Mouse (Mus musculus) kidney, adult 10 weeks (tissue): ENCODE measurements around the gene Irgq. TPM values are rescaled to one million over a fixed set of nuclear protein-coding genes. Genes with fewer than 3 reads are reported as not detected.

Experiments
- polyA plus RNA-seq: library from polyadenylated mRNA; stranded (reverse); fragments of 350-450 nt; fragmentation: Illumina TruSeq; extraction: RNeasy Lipid Tissue Mini Kit (QIAGEN cat#74804); gene quantifications from one replicate; pipeline ENCODE4 v1.2.3, GENCODE M21; 2014; ENCODE audit warnings: low read depth, low replicate concordance

Gene Irgq
- polyA plus RNA-seq: 6.2 TPM

DNA sequence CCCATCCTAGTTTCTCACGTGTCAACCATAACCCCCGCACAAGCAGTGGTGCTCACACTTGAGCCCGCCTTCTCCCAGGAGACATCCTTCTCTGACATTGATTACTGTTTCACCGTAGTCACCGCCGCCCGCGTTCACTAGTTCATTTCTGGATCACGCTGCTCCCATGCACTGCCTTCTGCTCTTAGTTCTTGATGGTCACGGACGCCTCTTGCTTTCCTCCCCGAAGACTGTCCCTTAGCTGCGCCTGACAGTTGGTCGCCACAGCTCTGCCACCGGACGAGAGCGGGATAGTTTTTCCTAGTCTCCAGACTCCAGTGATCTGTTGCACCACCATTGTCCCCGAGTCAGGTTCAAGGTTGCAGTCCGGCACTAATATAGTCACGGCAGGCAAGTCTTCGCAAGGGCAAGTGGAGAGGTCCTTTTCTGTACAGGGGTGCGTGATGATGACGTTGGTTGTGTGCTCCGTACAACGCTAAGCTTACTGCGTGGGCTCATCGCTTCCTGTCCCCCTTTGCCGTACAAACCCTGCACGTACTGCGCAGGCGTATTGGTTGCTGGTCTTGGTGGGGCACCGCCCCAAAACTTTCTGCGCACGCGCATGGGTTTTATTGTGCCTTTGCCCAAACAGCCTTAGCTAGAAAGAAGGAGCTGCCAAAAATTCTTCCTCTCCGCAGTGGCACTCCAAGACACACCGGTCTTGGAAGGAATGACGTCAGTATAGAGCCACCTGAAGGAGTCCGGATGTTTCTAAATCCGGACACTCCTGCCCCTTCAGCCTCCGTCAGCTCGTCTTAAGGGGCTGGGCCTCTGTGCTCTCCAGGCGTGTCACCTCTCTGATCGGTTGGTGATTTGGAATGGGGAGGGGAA, at the start of gene Irgq:
Irgq (plus strand) TSS at position 628 of the 870 bp plus-strand sequence.

DNA sequence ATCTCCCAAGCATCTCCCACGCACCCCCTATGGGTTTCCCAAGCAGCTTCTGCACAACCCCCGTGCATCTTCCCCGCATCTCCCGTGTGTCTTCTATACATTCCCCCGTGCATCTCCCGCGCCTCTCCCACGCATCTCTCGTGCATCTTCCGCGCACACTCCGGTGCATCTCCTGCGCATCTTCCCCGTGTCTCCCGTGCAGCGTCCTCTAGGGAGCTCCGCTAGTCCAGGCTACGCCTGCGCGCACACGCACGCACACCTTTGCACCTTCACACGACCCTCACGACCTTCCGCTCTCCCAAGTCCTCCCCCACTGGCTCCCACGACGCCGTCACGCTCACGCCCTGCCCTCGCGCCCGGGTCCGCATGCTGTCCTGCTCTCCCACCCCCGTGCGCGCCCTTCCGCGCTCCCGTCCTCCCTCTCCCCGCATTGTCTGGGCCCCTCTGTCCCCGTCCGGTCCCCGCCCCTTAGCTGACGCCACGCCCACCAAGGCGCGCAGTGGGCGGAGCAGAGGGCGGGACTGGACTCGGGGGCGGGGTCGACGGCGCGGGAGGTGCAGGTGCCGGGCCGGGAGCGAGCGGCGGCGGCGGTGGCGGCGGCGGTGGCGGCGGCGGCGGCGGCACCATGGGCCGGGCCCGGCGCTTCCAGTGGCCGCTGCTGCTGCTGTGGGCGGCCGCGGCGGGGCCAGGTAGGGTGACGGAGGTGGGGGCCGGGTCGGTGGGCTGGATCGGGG, 48.8 kb upstream of the Irgq start, which contains the start of gene Cadm4:
Cadm4 (plus strand) TSS at position 550 of the 734 bp plus-strand sequence.

DNA sequence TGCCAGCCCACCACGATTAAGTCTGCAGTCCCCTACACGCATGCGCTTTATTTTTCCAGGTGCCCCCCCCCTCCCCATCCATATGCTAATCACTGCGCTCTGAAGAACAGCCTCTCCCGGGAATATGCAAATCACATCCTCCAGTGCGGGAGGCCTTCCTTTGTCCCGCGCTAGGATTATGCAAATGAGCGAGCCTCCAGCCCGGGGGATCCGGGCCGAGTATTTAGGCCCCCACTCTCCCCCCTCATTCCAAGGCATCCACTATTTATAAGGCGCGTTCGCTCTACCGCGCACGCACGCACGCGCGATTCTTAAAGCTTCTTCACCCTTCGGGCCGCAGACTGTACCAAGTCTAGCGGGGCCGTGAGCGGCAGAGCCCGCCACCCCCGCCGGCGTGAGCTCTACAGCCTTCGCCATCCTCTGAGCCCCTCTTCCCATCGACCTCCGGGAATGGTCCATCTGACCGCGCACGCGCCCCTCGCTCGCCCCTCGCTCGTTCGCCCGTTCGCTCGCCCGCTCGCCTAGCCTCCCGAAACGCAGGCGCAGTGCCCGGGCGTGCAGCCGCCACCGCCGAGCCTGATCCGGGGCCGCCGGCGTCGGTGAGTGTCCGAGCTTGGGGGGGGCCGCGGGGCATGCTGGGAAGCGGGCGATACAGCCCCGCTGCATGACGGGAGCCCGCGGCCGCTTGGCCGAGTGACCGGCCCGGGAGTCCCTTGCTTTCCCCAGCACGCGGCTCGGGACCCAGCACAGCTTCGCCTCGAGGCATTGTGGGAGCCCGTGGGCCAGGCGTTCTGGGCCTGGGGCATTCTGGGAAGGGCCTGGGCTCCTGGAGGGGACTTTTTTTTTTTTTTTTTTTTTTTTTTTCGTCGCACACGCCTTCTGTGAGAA, 23.4 kb upstream of the Irgq start, which contains the start of gene Zfp428:
Zfp428 (plus strand) TSS at position 169 of the 888 bp plus-strand sequence.

DNA sequence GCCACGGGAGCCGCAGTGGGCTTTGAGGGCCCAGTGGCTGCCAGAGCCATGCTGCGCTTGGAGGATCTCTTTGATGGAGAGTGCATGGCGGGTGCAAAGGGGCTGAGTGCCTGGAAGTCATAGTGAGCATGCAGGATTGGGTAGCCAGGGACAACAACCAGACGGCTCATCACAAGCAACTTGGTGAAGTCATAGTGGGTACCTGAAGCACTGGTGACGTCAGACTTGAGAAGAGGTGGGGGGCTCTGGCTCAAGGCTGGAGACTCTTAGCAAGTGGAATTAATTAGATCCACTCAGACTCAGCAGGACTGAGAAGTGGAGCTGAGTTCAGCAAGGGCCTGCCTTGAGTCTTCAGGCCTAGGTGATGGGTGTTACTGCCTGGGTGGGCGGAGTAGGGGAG, 18.1 kb upstream of the Irgq start, which contains the start of gene AC161166.1:
AC161166.1 (minus strand) TSS at position 101 of the 400 bp plus-strand sequence.

DNA sequence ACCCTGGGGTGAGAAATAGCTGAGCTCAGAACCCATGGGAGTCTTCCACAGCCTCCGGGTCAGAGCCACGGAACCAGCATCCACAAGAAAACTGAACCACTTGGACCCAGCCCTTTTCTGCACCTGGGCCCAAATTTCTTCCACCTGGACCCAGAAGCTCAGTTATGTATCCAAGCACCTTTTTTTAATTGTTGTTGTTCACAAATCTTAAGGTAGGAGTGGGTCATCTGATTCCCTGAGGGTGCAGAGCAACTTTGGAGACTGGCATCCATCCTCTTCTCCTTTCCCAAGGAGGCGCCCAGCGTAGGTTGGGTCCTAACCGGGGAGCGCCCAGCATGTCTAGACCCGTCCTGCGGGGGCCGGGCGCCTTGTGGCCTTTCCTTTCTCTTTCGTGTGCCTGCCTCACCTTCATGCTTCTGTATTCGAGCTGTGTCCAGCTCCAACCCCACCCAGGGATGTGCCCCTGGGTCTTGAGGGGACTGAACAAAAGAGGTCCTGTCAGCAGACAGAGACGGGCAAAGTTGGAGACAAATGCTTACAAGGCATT, 15.7 kb downstream of the Irgq start, which contains the start of the genes Pinlyp and Xrcc1:
Pinlyp (minus strand) TSS at position 51 of the 547 bp plus-strand sequence.
Xrcc1 (plus strand) TSS at position 222 of the 547 bp plus-strand sequence.

DNA sequence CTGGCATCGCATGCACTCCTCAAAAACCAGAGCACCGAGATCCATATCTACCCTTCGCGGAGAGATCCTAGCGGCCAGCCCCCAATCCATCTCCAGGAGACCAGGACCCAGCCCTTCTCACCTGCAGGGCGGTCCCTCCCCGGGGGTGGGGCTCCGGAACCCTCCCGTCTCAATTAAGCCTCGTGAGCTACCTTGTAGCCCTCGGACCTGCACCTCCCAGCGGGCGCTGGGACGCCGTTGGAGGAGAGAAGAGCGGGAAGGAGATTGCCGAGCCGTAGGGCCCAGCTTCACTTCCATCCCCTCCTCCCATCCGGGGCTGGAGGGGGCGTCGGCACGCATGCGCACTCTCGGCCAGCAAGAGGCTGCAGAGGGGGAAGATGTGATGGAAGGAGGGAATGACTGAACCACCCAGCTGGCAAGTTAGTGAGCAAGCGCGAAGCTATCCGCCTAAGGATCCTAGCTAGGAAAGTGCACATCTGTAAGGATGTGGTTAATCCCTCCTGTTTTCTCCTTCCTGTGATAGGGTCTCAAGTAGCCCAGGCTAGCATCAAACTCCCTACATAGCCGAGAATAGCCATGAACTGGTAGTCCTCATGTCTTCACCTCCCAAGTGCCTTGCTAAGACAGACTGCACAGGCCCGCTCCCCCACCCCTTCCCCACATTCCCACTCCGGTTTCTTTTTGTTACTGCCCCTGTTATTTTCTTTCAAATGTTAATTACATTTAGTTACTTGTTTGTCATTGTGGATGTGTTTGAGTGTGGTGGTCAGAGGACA, 57.0 kb downstream of the Irgq start, which contains the start of the genes Ethe1 and Zfp575:
Ethe1 (plus strand) TSS at position 214 of the 776 bp plus-strand sequence.
Zfp575 (minus strand) TSS at position 312 of the 776 bp plus-strand sequence.

Other genes starting within 250 kb of the Irgq start
- gene Zfp61, start 229.5 kb upstream of the Irgq start, polyA plus RNA-seq: 2.3 TPM
- 2.2 TPM for gene Zfp94, start 214.0 kb upstream of the Irgq start, polyA plus RNA-seq
- gene Tescl, start 196.8 kb upstream of the Irgq start, polyA plus RNA-seq: not detected
- not detected for gene Lypd5, start 181.5 kb upstream of the Irgq start, polyA plus RNA-seq
- gene Kcnn4, start 160.4 kb upstream of the Irgq start, polyA plus RNA-seq: not detected
- gene Smg9, start 131.1 kb upstream of the Irgq start, polyA plus RNA-seq: not detected
- not detected for gene Irgc1, start 78.4 kb upstream of the Irgq start, polyA plus RNA-seq
- gene Plaur, start 68.2 kb upstream of the Irgq start, polyA plus RNA-seq: 1.0 TPM
- 0.97 TPM for gene Cadm4, start 48.7 kb upstream of the Irgq start, polyA plus RNA-seq
- not detected for gene Zfp428, start 23.7 kb upstream of the Irgq start, polyA plus RNA-seq
- gene AC161166.1, start 18.2 kb upstream of the Irgq start, polyA plus RNA-seq: not detected
- gene Pinlyp, start 15.4 kb downstream of the Irgq start, polyA plus RNA-seq: not detected
- gene Xrcc1, start 15.6 kb downstream of the Irgq start, polyA plus RNA-seq: 0.57 TPM
- gene Ethe1, start 56.9 kb downstream of the Irgq start, polyA plus RNA-seq: 4.1 TPM
- not detected for gene Zfp575, start 57.0 kb downstream of the Irgq start, polyA plus RNA-seq
- gene Phldb3, start 80.1 kb downstream of the Irgq start, polyA plus RNA-seq: not detected
- not detected for gene Lypd3, start 105.9 kb downstream of the Irgq start, polyA plus RNA-seq
- gene Tex101, start 146.0 kb downstream of the Irgq start, polyA plus RNA-seq: not detected
- gene BC049730, start 178.6 kb downstream of the Irgq start, polyA plus RNA-seq: not detected
- gene Gm4763, start 196.2 kb downstream of the Irgq start, polyA plus RNA-seq: not detected
- gene Cd177, start 229.6 kb downstream of the Irgq start, polyA plus RNA-seq: not detected
- not detected for gene Ceacam10, start 246.5 kb downstream of the Irgq start, polyA plus RNA-seq